Mouse (Mus musculus) CH12.LX (cell line): Measurements from ENCODE around the gene Mdfi. TPM values are rescaled to one million over a fixed set of nuclear protein-coding genes. Genes with fewer than 3 reads are reported as not detected.

Source experiments
- DNase-seq: peaks from one replicate; pipeline ENCODE4 v3.0.0-alpha.2; 2013; ENCODE audit errors: extremely low read depth
- H3K27ac ChIP-seq: 2 replicates; pipeline ENCODE4 v1.5.1; 2012; ENCODE audit warnings: low read depth, mild to moderate bottlenecking, control low read depth, moderate library complexity; ENCODE audit not compliant: insufficient read depth
- H3K27me3 ChIP-seq: replicated peaks from 2 replicates; pipeline ENCODE3; 2012; ENCODE audit warnings: inconsistent platforms
- H3K36me3 ChIP-seq, 2 experiments: replicated peaks in 1 of 2; 2 replicates each; pipeline versions ENCODE3 to v1.6.1; 2012; ENCODE audit warnings: inconsistent platforms in 1 of 2, low read length in 1 of 2, mild to moderate bottlenecking in 1 of 2, mixed read lengths in 1 of 2, moderate library complexity in 1 of 2; ENCODE audit not compliant: control insufficient read depth in 1 of 2, insufficient read depth in 1 of 2
- H3K4me1 ChIP-seq, 2 experiments: 2 replicates each; pipeline ENCODE4 v1.6.1; 2012; ENCODE audit warnings: inconsistent platforms in 1 of 2, moderate library complexity in 1 of 2; ENCODE audit not compliant: insufficient read depth in 2 of 2, control insufficient read depth in 1 of 2
- H3K4me2 ChIP-seq: 2 replicates; pipeline ENCODE4 v1.6.1; 2012; ENCODE audit warnings: low read depth, mild to moderate bottlenecking, control low read depth; ENCODE audit not compliant: poor library complexity, insufficient read depth, severe bottlenecking
- H3K4me3 ChIP-seq, 3 experiments: fragments of 150-350 bp in 1 of 3; sonication (generic) in 1 of 3; replicated peaks in 1 of 3; 2 replicates each; pipeline versions ENCODE3 to v1.5.1; 2011 to 2012; ENCODE audit warnings: low read depth in 2 of 3, low read length in 2 of 3, mild to moderate bottlenecking in 2 of 3, moderate library complexity in 2 of 3, control low read depth in 1 of 3, improper control_type of control experiment in 1 of 3, inconsistent platforms in 1 of 3, mixed read lengths in 1 of 3; ENCODE audit not compliant: poor library complexity in 1 of 3
- H3K79me2 ChIP-seq: replicated peaks from 2 replicates; pipeline ENCODE4 v1.6.1; 2012; ENCODE audit warnings: mild to moderate bottlenecking, moderate library complexity; ENCODE audit not compliant: control insufficient read depth, poor library complexity, insufficient read depth, severe bottlenecking; ENCODE audit errors: extremely low read depth
- H3K9ac ChIP-seq: 2 replicates; pipeline ENCODE4 v1.6.1; 2012; ENCODE audit warnings: low read depth, mild to moderate bottlenecking, control low read depth, moderate library complexity; ENCODE audit not compliant: insufficient read depth
- H3K9me3 ChIP-seq: replicated peaks from 2 replicates; pipeline ENCODE3; 2012; ENCODE audit warnings: low read length, inconsistent platforms, mixed read lengths
- BHLHE40 ChIP-seq: IDR thresholded peaks from 2 replicates; pipeline ENCODE4 v1.6.1; 2011; ENCODE audit warnings: mild to moderate bottlenecking, low read depth, low read length, improper control_type of control experiment
- CHD1 ChIP-seq: IDR thresholded peaks from 2 replicates; pipeline ENCODE4 v1.6.1; 2012; ENCODE audit warnings: low read depth, low read length, improper control_type of control experiment, inconsistent platforms
- CTCF ChIP-seq, 2 experiments: IDR thresholded peaks in 1 of 2; conservative IDR thresholded peaks in 1 of 2; 2 replicates each; pipeline ENCODE4 v1.5.1; 2011 to 2012; ENCODE audit warnings: low read depth in 2 of 2, low read length in 2 of 2, improper control_type of control experiment in 1 of 2, inconsistent platforms in 1 of 2, mild to moderate bottlenecking in 1 of 2, moderate library complexity in 1 of 2
- E2F4 ChIP-seq: IDR thresholded peaks from 2 replicates; pipeline ENCODE4 v1.6.1; 2011; ENCODE audit warnings: low read depth, low read length, improper control_type of control experiment; ENCODE audit not compliant: insufficient replicate concordance
- ELF1 ChIP-seq: IDR thresholded peaks from 2 replicates; pipeline ENCODE4 v1.6.1; 2014; ENCODE audit warnings: low read depth, mild to moderate bottlenecking, inconsistent platforms, low read length, improper control_type of control experiment
- ETS1 ChIP-seq: conservative IDR thresholded peaks from 2 replicates; pipeline ENCODE4 v1.6.1; 2012; ENCODE audit warnings: low read depth, mild to moderate bottlenecking, inconsistent platforms, low read length, improper control_type of control experiment, moderate library complexity
- HCFC1 ChIP-seq: IDR thresholded peaks from 2 replicates; pipeline ENCODE4 v1.6.1; 2012; ENCODE audit warnings: low read depth, mild to moderate bottlenecking, inconsistent platforms, low read length, improper control_type of control experiment
- JUND ChIP-seq: conservative IDR thresholded peaks from 2 replicates; pipeline ENCODE4 v1.6.1; 2011; ENCODE audit warnings: low read depth, low read length, improper control_type of control experiment
- MAZ ChIP-seq: IDR thresholded peaks from 2 replicates; pipeline ENCODE4 v1.6.1; 2012; ENCODE audit warnings: low read depth, mild to moderate bottlenecking, inconsistent platforms, low read length, improper control_type of control experiment, moderate library complexity
- MYC ChIP-seq: IDR thresholded peaks from 2 replicates; pipeline ENCODE4 v1.6.1; 2011; ENCODE audit warnings: low read depth, mild to moderate bottlenecking, improper control_type of control experiment, low read length
- NRF1 ChIP-seq: IDR thresholded peaks from 2 replicates; pipeline ENCODE4 v1.6.1; 2014; ENCODE audit warnings: low read depth, mild to moderate bottlenecking, inconsistent platforms, low read length, improper control_type of control experiment, moderate library complexity
- POLR2A ChIP-seq: IDR thresholded peaks from 2 replicates; pipeline ENCODE4 v1.6.1; 2011; ENCODE audit warnings: low read depth, mild to moderate bottlenecking, improper control_type of control experiment, low read length
- RAD21 ChIP-seq: IDR thresholded peaks from 2 replicates; pipeline ENCODE4 v1.6.1; 2011; ENCODE audit warnings: low read depth, mild to moderate bottlenecking, low read length, improper control_type of control experiment, moderate library complexity
- RCOR1 ChIP-seq: conservative IDR thresholded peaks from 2 replicates; pipeline ENCODE4 v1.6.1; 2012; ENCODE audit warnings: low read depth, mild to moderate bottlenecking, inconsistent platforms, low read length, improper control_type of control experiment
- SMC3 ChIP-seq: IDR thresholded peaks from 2 replicates; pipeline ENCODE4 v1.6.1; 2011; ENCODE audit warnings: low read depth, low read length, improper control_type of control experiment
- TCF12 ChIP-seq: IDR thresholded peaks from 2 replicates; pipeline ENCODE4 v1.6.1; 2014; ENCODE audit warnings: low read depth, mild to moderate bottlenecking, inconsistent platforms, low read length, improper control_type of control experiment
- USF1 ChIP-seq: IDR thresholded peaks from 2 replicates; pipeline ENCODE4 v1.6.1; 2014; ENCODE audit warnings: low read depth, mild to moderate bottlenecking, inconsistent platforms, low read length, improper control_type of control experiment
- USF2 ChIP-seq: conservative IDR thresholded peaks from 2 replicates; pipeline ENCODE4 v1.6.1; 2011; ENCODE audit warnings: low read depth, low read length, improper control_type of control experiment
- ZC3H11A ChIP-seq: IDR thresholded peaks from 2 replicates; pipeline ENCODE4 v1.6.1; 2012; ENCODE audit warnings: low read depth, mild to moderate bottlenecking, inconsistent platforms, low read length, improper control_type of control experiment
- ZMIZ1 ChIP-seq: IDR thresholded peaks from 2 replicates; pipeline ENCODE4 v1.6.1; 2012; ENCODE audit warnings: low read depth, mild to moderate bottlenecking, inconsistent platforms, low read length, improper control_type of control experiment
- ZNF384 ChIP-seq: IDR thresholded peaks from 2 replicates; pipeline ENCODE4 v1.6.1; 2012; ENCODE audit warnings: low read depth, low read length, improper control_type of control experiment, inconsistent platforms
- dilution Hi-C: fragments of 300-500 bp; cut with MboI; formaldehyde crosslinking; loops from 2 replicates; pipeline ENCODE4 v1.14.3; 2020; ENCODE audit warnings: low sequenced_read_pairs; ENCODE audit not compliant: extremely low pct_unique_long_range_greater_than_20kb, extremely low pct_ligation_motif_present
- in situ Hi-C: fragments of 300-500 bp; cut with MboI; formaldehyde crosslinking; loops from 3 replicates; pipeline ENCODE4 v1.14.3; 2019; ENCODE audit warnings: low sequenced_read_pairs, low pct_ligation_motif_present, low pct_unique_long_range_greater_than_20kb, mixed read lengths
- polyA plus RNA-seq: library from polyadenylated mRNA; unstranded; fragments of >175 nt; gene quantifications from 2 replicates; pipeline ENCODE4 v1.2.1, GENCODE M21; 2012; ENCODE audit warnings: low read depth; ENCODE audit not compliant: insufficient read length
- total RNA-seq, 2 experiments: library from RNA; depleted of rRNA; stranded (reverse); fragments of 300-350 nt in 1 of 2; fragments of >200 nt in 1 of 2; gene quantifications; 2 replicates each; pipeline ENCODE4 v1.2.3; 2012 to 2014

The Mdfi gene
- total RNA-seq (2012; rRNA removed) (0.08 and 0.30 TPM in 2 replicates), total RNA-seq (2014; rRNA removed) (0.35 TPM in 1 of 2 replicates, not detected in the other), polyA plus RNA-seq (0.19 TPM in 1 of 2 replicates, not detected in the other)

DNA sequence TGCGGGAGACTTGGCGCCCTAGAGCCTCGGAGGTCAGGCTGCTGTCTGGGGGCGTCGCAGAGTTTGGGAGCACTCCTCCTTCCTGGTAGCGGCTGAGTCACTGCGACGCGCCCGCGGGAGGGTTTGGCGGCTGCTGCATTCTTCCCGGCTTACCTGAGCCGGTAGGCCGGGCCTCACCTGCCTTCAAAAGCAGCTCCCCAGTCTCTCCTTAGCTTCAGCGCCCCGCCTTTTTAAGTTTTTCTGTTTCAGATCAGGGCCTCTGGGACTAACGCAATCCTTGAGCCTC is at the start of gene Mdfi:
Gene Mdfi (minus strand): TSS at position 210 of the 286 bp plus-strand sequence.
- dilution Hi-C loops (no loop called here), in situ Hi-C loops (no loop called here)

DNA sequence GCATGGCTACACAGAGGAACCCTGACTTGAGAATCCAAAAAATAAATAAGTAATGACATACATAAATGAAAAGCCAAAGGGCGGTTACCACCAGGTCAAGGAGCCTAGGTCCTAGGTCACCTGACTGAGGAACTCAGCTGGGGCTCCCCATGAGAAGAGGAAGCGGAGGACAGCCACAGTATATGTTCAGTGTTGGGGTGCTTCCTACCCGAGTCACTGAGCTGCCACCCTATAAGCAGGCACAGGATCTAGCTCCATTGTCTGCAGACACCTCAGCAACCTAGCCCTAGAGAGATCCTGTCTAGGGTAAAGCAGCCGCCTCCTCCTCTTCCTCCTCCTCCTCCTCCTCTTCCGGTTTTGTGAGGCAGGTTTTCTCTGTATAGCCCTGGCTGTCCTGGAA is 48.6 kb upstream of the Mdfi start:
- Histone ChIP-seq H3K27me3 (no peaks in the 10 kb centered on the region), H3K79me2 (no peaks in the 10 kb centered on the region), H3K27ac (no peak overlapping the region), H3K4me1 (peaks cover 5 to 68% of the 10 kb centered on the region in 2 experiments), H3K9ac (no peak overlapping the region), H3K9me3 (no peaks in the 10 kb centered on the region), H3K4me3 (no peak overlapping the region), H3K36me3 (peaks cover 37 to 81% of the 10 kb centered on the region in 2 experiments), H3K4me2 (no peak overlapping the region)
- dilution Hi-C loops (no loop called here), in situ Hi-C loops (no loop called here)
- DNase-seq: no peak
- TF ChIP-seq CHD1 (no peak), ELF1 (no peak), CTCF (conservative IDR thresholded peaks at IDR 0.05 in 1 of 2, IDR thresholded peaks at IDR 0.05 in 1 of 2; ENCODE audit: low read depth in 2 of 2, low read length in 2 of 2) (no peak)

More for the DNA sequence above, at the start of gene Mdfi:
- Histone ChIP-seq H3K79me2 (no peaks in the 10 kb centered on the region), H3K9me3 (peaks cover 6% of the 10 kb centered on the region), H3K4me3 (no peak within 1 kb of the TSS), H3K9ac (no peak within 1 kb of the TSS), H3K4me2 (no peak within 1 kb of the TSS), H3K27me3 (peaks cover 10% of the 10 kb centered on the region), H3K27ac (no peak within 1 kb of the TSS), H3K36me3 (no peaks in the 10 kb centered on the region), H3K4me1 (0 out of 4 replicates have a peak, but pooled peaks cover 0 to 2% of the 10 kb centered on the region in 2 experiments)
- TF ChIP-seq ETS1 (no peak), NRF1 (no peak), ELF1 (no peak), SMC3 (no peak), E2F4 (no peak), MAZ (no peak), JUND (no peak), RAD21 (no peak), ZMIZ1 (no peak), ZC3H11A (no peak), ZNF384 (no peak), TCF12 (no peak), POLR2A (no peak), RCOR1 (no peak), MYC (no peak), BHLHE40 (no peak), USF2 (no peak), HCFC1 (no peak), USF1 (no peak)
- no peak for DNase-seq
